Mouse (Mus musculus): Measurements from ENCODE around the gene Defb30.

Defb30 gene

GRCm38 (mm10) chr14:63049910-63050370 lies at the start of gene Defb30:
TSS of gene Defb30 (minus strand) at chr14:63049960.
- DNase-seq (ENCODE audit: low spot score): no peak

GRCm38 (mm10) chr14:63067708-63068107 lies 17.9 kb upstream of the Defb30 start:
- no peak for DNase-seq (ENCODE audit: low spot score)

DNA sequence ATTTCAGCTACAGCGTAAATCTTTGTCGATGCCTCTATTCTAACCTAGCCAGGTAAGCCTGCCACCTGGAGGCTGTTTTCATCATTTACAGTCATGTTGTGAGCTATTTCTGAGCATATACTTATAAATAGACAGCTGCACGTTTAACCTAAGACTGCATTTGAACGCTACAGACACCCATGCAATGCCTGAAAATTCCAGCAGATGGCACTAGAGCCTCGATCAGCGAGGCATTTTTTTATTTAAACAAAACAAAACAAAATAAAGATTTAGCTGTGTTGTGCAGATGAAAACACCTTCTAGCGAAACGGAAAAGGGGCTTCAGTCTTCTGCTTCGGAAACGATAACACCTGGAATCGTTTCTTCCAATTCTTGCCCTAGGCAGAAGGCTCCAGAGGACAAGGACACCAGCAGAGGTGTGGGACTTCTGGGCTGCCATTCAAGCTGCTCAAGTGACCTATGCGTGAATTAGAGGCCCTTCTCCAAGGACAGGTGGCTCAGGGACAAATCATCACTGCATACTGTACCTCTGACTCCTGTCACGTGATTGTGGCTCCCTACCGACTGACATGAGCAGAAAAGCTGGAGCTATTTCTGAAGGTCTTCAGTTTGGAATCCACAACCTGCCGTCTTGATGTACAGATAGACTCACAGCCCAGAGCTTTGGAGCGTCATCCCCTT lies 17.0 kb upstream of the Defb30 start:
- DNase-seq (ENCODE audit: low spot score): peak; percentile 46

- DNase-seq (ENCODE audit: low spot score): no peak
These were observed 15.6 kb upstream of the Defb30 start for GRCm38 (mm10) chr14:63065391-63065790.

GRCm38 (mm10) chr14:63062184-63062583 lies 12.4 kb upstream of the Defb30 start:
- no peak for DNase-seq (ENCODE audit: low spot score)

DNA sequence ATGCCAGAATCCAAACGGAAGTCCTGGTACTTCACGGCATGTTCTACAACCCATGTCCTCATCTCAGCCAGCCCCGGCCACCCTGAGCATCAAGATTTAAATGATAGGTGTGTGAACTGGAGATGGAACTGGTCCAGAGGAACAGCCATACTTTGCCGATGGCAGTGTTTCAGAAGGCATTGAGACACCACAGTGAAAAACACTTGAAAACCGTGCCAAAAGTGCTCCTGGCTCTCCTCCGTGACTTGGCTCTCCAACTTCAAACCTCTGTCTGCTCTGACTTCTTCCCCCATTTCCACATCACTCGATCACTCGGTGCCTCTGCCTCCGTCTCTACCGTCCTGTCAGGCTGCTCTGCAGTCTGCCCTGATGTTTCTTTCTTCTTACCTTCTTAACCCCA lies 10.6 kb upstream of the Defb30 start:
- DNase-seq (ENCODE audit: low spot score): no peak

DNA sequence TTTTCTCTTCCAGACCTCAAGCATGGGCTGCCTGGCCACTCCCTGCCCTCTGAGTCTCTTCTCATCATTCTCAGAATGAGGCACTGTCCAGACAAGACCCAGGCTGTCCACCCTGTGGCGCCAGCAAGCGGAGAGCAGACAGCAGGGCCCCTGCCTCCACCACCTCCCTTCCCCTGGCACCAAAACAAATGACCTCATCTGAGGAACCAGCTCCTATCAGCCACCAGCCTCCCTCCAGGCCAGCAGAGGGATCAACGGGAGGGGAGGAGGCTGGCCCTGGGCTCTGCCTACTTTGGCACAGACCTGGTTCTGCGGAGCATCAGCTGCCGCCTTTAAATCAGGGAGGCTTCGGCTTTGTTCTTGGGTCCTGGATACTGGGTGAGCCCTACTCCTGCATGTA lies 5.0 kb upstream of the Defb30 start:
- DNase-seq (ENCODE audit: low spot score): no peak

GRCm38 (mm10) chr14:63050769-63051168 lies 1.0 kb upstream of the Defb30 start:
- DNase-seq (ENCODE audit: low spot score): peak; percentile 44

GRCm38 (mm10) chr14:63046691-63047090 lies 3.1 kb downstream of the Defb30 start, which contains the start of gene Defb42:
TSS of gene Defb42 (plus strand) at chr14:63046991.
- DNase-seq (ENCODE audit: low spot score): no peak

DNA sequence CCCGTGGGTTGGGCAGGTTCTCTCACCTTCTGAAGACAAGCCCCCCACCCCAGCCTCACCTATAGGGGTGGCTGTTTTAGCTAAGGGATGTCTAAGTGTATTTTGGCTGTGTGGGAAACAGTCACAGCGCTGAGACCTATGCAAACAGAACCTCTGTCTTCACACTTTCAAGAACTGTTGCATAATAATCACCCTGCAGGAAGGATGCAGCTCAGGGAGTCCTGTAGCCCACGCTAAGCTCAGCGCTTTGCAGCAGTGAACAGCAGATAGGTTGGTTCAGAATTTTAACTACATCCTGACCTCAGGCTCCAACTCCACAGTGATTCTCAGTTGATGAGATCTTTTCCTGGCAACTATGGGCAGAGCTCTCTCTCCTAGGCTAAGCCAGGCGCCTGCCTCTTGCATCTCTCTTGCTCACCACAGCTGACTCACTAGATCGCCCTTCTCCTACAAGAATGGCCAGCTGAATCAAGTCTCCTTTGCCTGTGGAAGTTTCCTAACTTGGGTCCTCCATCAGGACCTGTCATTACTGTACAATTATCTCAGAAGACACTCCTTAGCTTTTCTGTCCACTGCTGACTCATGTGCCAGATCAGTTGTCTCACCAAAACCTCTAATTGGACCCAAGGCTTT lies 29.1 kb downstream of the Defb30 start:
- no peak for DNase-seq (ENCODE audit: low spot score)

- DNase-seq (ENCODE audit: low spot score): no peak
These were observed 35.1 kb downstream of the Defb30 start for GRCm38 (mm10) chr14:63014667-63015066.

- DNase-seq (ENCODE audit: low spot score): no peak
These were observed 36.7 kb downstream of the Defb30 start for GRCm38 (mm10) chr14:63013082-63013481.

DNA sequence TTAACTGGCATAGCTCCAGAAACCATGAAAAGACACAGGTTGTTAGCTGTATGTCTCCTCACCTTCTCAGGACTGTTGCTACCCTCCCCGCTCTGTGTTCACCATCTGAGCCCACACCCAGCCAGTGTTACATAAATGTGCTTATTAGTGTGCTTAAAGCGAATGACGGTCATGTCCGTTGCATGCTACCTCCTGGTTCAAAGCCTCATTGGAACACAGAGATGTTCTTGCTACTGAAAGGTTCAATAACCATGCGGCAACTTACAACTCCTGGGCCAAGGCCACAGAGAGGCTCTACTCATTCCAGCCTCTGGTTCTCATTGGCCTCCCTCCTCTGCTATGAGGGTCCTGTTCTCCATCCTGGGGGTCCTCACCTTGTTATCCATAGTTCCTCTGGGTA lies 38.3 kb downstream of the Defb30 start, which contains the start of gene Defb43:
Defb43 (plus strand) TSS at position 301 of the 400 bp plus-strand sequence.
- no peak for DNase-seq (ENCODE audit: low spot score)

GRCm38 (mm10) chr14:63002588-63002987 lies 47.2 kb downstream of the Defb30 start:
- DNase-seq (ENCODE audit: low spot score): no peak

- no peak for DNase-seq (ENCODE audit: low spot score)
These were observed 50.8 kb downstream of the Defb30 start for GRCm38 (mm10) chr14:62998977-62999376.

DNA sequence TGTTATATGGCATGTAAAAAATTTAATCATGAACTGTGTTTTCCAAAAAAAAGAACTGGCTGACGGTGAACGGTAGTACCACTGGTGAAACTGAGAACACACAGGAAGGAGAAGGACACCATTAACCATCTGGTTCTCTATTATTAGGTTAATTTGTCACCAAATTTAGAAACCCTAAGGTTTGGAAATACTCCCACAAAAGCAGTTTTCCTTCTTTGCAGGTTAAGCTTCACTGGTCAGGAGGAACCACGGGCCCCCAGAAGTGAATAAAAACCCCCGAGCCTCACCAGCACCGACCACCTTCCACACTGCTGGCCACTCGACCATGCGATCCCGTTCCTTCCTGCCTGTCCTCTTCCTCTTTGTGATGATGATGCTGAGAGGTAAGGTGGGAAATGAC lies 52.0 kb downstream of the Defb30 start, which contains the start of gene Defb47:
Defb47 (plus strand) TSS at position 301 of the 400 bp plus-strand sequence.
- no peak for DNase-seq (ENCODE audit: low spot score)

GRCm38 (mm10) chr14:62991849-62992510 lies 57.8 kb downstream of the Defb30 start:
- no peak for DNase-seq (ENCODE audit: low spot score)

- DNase-seq (ENCODE audit: low spot score): no peak
These were observed 58.5 kb downstream of the Defb30 start for GRCm38 (mm10) chr14:62991271-62991670.

- no peak for DNase-seq (ENCODE audit: low spot score)
These were observed 65.3 kb downstream of the Defb30 start, which contains the start of gene Defb48 for GRCm38 (mm10) chr14:62984410-62984809. TSS of gene Defb48 (minus strand) at chr14:62984510.

Measured in T-cell, adult 2 months (primary cell).